Mouse (Mus musculus): ENCODE measurements around the gene Tmprss6.

Tmprss6 gene

GRCm38 (mm10) chr15:78420395-78420794 is 48.0 kb downstream of the Tmprss6 start:
- DNase-seq (ENCODE audit: low read depth): no peak

DNA sequence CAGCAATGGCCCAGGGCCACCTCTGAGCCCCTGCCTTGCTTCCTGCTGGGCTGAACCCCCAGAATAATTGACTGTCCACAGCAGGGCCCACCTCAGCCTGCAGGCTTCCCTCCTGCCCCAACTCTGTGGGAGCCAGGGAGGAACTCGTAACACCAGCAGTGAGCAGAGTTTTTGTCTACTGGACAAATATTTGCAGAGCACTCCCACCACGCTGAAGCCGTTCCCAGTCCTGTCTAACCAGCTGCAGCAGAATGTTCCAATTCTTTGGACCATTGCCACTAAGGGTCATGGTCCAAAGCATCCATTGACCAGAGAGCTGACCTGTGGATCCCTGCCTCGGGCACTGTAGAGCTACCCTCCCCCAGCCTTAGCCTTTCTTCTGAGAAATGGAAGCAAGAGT is 51.5 kb downstream of the Tmprss6 start:
- DNase-seq (ENCODE audit: low read depth): no peak

- no peak for DNase-seq (ENCODE audit: low read depth)
These were observed 54.3 kb downstream of the Tmprss6 start for GRCm38 (mm10) chr15:78414157-78414556.

DNA sequence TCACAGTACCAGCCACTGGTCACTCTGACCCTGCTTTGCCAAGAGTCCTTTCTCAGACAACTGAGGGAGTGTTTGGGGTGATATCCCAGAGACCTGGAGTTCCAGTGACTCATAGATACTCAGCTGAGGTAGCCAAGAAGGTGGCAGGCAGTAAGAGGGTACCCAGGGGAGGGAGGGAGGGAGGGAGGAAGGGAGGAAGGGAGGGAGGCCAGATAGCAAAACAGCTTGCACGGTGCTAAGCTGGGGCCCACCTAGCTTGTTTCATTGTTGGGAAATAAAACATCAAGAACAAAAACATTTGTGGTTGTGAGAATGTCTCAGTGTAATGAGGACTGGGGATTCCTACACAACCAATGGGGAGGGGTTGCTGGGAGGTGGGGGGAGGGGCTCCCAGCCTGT is 54.7 kb downstream of the Tmprss6 start:
- DNase-seq (ENCODE audit: low read depth): no peak

DNA sequence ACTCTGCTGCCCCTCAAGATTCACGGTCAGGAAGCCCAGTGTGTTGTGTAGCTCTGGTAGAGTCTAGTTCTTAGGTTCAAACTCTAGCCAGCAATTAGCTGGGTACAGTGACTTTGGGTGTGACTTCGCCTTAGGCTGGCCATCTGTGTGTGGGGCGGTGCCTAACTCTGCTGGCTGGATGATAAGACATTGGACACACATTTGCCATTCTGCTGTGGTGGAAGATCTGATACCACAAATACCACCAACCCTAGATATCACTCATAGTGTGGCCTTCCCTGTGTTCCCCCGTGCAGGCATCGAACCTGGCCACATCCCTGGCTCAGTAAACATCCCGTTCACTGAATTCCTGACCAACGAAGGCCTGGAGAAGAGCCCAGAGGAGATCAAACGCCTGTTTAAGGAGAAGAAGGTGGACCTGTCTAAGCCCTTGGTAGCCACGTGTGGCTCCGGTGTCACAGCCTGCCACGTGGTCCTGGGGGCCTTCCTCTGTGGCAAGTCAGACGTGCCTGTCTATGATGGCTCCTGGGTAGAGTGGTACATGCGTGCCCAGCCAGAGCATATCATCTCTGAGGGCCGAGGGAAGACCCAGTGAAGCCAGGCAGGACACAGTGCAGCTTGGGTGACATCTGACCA is 55.2 kb downstream of the Tmprss6 start:
- no peak for DNase-seq (ENCODE audit: low read depth)

- no peak for DNase-seq (ENCODE audit: low read depth)
These were observed 58.8 kb downstream of the Tmprss6 start for GRCm38 (mm10) chr15:78409570-78410052.

GRCm38 (mm10) chr15:78406293-78406934 is 62.0 kb downstream of the Tmprss6 start, which contains the start of gene Mpst:
TSS of gene Mpst (plus strand) at chr15:78406416.
- DNase-seq (ENCODE audit: low read depth): peak; percentile 69

DNA sequence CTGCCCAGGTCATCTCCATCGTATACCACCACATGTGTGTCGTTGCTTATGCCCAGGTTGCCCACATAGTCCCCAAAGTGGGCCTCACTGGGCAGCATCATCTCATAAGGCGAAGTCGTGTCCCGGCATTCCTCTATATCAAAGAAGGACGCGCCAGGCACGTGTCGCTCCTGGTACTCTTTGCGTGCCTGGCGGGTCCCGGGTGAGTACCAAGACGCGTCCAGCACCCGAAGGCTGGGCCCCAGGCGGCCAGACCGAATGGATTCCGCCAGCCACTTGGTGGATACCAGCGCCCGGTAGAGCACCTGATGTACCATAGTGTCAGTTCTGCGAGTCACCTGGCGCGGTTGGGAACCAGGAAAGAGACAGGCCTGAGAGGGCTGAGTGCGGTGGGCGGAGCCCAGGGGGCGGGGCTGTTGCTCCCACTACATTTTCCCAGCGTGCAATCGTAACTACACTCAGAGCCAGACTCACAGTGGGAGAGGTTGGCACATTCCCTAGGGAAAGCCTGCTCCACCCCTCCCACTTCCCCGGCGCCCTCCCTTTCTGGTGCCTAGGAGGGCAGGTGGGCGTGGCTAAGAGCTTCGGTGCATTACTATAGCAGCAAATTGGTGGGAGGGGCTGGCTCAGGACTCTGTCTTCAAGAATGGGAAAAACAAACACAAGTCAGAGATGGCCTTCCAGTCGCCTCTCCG is 62.8 kb downstream of the Tmprss6 start, which contains the start of gene Tst:
Gene Tst, minus strand, starts transcription at position 391 of the 695 bp plus-strand sequence.
- peak; percentile 87 for DNase-seq (ENCODE audit: low read depth)

GRCm38 (mm10) chr15:78405098-78405497 is 63.3 kb downstream of the Tmprss6 start:
- no peak for DNase-seq (ENCODE audit: low read depth)

GRCm38 (mm10) chr15:78403896-78404295 is 64.5 kb downstream of the Tmprss6 start:
- DNase-seq (ENCODE audit: low read depth): no peak

DNA sequence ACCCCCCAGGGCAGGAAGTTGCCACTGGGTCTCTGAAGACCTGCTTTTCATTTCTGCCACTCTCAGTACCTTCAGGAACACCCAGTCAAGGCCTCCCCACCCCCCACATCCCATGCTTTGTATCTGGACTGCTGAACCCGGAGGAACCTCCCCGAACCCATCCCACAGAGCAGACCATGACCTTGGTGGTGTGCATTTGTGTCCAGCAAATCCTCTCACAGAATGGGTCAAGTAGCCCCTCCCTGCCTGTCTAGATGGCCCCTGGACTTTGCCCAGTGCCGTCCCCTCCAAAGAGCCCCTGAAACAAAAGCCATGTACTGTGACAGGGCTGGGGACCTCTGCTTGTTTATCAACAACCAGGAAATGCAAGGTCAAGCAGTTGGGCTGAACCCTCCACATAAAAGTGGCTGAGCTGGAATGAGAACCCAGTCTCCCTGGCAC is 65.1 kb downstream of the Tmprss6 start:
- no peak for DNase-seq (ENCODE audit: low read depth)

- DNase-seq (ENCODE audit: low read depth): no peak
These were observed 66.0 kb downstream of the Tmprss6 start for GRCm38 (mm10) chr15:78402423-78402822.

DNA sequence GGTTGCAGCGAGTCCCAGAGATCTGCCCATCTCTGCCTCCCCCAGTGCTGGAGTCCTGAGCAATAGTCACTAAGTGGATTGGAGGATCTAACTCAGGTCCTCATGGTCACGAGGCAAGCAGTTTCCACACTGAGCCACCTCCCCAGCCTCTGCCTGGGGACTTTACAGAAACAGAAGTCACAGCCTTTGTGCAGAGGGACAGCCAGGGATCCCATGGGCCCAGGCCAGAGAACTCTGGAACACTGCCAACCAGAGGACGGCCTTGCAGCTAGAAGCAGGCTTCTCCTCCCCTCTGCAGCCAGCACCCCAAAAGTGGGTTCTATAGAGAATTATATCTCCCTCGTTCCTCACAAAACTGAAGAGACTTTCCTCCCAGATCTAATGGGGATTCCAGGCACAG is 66.5 kb downstream of the Tmprss6 start:
- no peak for DNase-seq (ENCODE audit: low read depth)

DNA sequence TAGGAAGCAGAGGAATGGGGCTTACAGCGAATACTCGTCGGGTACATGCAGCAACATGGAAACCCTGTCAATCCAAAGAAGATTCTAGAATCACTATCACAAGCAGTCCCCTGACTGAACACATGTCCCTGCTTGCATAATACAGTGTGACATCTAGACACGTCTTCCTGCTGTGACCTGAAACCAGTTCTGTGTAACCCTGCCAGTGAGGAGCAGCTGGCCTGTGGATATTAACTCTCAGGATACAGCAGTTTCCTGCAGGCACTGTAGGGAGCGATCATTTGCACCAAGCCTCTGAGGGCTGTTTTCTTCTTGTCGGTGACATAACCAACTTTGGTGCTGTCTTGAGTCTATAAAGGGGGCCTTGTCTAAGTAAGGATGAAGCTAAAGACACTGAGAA is 67.1 kb downstream of the Tmprss6 start:
- DNase-seq (ENCODE audit: low read depth): no peak

DNA sequence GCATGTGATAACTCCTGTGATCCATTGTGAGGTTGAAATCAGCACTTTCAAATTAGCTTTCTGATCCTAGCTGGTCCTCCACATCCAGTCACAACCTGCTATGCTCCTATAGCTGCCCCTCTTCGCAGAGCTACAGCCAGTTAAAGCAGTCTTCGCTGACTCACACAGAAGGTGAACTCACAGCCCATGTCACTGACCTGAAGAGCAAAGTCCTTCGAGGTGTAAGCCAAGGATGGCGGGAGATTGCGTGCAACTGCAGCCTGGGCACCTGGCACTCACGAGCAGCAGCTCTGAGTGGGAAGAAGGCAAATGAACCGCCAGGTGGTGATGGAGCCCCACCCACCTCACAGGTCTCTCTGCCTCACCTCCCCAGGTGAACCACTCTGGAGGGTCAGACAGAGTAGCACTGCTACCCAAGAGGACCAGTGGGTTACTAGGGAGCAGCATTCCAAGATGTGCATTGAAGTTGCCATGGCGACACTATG is 72.9 kb downstream of the Tmprss6 start, which contains the start of gene Tex33:
Gene Tex33, minus strand, starts transcription at position 435 of the 485 bp plus-strand sequence.
- no peak for DNase-seq (ENCODE audit: low read depth)

GRCm38 (mm10) chr15:78390855-78391254 is 77.6 kb downstream of the Tmprss6 start:
- DNase-seq (ENCODE audit: low read depth): no peak
